Mouse (Mus musculus) neutrophil, adult 65 days (primary cell): ENCODE data around the gene Cdh22. TPM values are rescaled to one million over a fixed set of nuclear protein-coding genes. Genes with fewer than 3 reads are reported as not detected.

Experiments
- total RNA-seq: library from RNA; stranded (reverse); gene quantifications from 2 replicates; pipeline ENCODE4 v1.2.4, GENCODE M21; 2023

Gene Cdh22
- total RNA-seq, result not detected in 2 replicates

DNA sequence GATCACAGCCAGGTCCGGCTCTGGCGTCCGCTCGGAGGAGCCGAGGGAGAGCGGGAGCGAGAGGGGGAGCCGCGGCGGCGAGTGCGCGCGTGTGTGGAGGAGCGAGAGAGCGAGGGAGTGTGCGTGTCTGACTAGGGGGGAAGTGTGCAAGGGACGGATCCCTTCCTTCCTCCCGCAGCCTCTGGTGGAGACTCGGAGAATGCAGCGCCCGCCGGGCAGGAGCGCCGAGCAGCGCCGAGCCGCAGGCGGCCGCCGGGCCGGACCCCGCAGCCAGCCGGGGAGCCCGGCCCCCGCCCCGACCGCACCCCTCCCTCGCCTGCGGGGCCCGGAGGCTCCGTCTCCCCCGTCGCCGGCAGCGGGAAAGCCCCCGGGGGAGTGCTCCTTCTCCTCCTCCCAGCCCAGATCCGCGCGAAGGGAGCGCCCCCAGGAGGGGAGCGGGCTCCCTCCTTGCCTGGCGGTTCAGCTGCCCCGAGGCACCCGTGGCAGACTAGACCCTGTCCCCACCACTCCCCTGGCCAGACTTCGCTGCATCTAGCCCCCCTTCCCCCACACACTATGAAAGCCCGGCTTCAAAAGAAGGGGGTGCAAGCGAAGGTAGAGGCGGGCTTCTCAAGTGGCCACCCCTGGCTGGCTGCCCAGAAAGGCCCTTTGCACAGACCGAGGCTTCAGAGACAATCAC is at the start of gene Cdh22:
Gene Cdh22 (minus strand): TSS at position 241 of the 679 bp plus-strand sequence.

DNA sequence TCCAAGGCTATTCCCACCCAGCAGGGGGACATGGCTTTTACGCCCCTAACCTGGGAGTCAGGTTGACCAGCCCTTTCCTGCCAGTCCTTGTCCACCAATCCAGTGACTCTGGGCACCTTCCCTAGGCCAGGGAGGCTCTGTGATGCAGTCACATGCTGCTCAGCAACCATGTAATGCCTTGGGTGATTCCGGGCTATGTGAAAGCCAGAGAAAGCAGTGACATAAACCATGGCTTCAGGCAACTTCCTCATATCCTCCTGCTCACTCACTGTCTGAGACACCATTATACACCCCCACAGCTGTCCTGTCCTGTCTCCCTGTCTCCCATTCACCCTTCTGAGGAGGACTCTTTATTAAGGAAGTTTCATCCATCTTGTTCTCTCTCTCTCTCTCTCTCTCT is 144.0 kb downstream of the Cdh22 start, which contains the start of gene 1700025C18Rik:
Gene 1700025C18Rik (minus strand): TSS at position 101 of the 400 bp plus-strand sequence.

Other genes starting within 250 kb of the Cdh22 start
- 13.5 TPM in 2 replicates for gene Ncoa5, start 200.0 kb downstream of the Cdh22 start, total RNA-seq
- 7.7 and 8.0 TPM in 2 replicates for gene Cd40, start 179.2 kb downstream of the Cdh22 start, total RNA-seq
- gene 1700025C18Rik, start 144.1 kb downstream of the Cdh22 start, total RNA-seq, result not detected in 2 replicates
- gene Slc35c2, start 53.0 kb upstream of the Cdh22 start, total RNA-seq, result 78.2 and 90.9 TPM in 2 replicates
- gene Elmo2, start 91.6 kb upstream of the Cdh22 start, total RNA-seq, result 39.3 and 46.0 TPM in 2 replicates
- not detected in 2 replicates for gene Zfp663, start 133.9 kb upstream of the Cdh22 start, total RNA-seq
- not detected in 2 replicates for gene Zfp334, start 153.4 kb upstream of the Cdh22 start, total RNA-seq
- 0.13 TPM in 1 of 2 replicates, not detected in the other for gene Ocstamp, start 165.6 kb upstream of the Cdh22 start, total RNA-seq
- gene Slc13a3, start 238.4 kb upstream of the Cdh22 start, total RNA-seq, result 0.29 TPM in 1 of 2 replicates, not detected in the other